Mouse (Mus musculus) hindbrain, embryonic 11.5 days (tissue): ENCODE measurements around the gene Zfhx2. TPM values are rescaled to one million over a fixed set of nuclear protein-coding genes. Genes with fewer than 3 reads are reported as not detected.
"Not testable (repeated sequence)": the region's sequence is repeated elsewhere in the genome, so short reads cannot be mapped to it uniquely, and the experiment has no call there.

Experiments
- ATAC-seq: fragments of 200-750 bp; cut with Nextera tagmentation; 2 replicates; pipeline ENCODE4 v1.8.0; 2017; ENCODE audit warnings: mild to moderate bottlenecking, moderate TSS enrichment, moderate library complexity; ENCODE audit not compliant: low FRiP score
- DNase-seq: peaks from one replicate; pipeline ENCODE4 v3.0.0-alpha.2; 2015; ENCODE audit warnings: low spot score
- H3K27ac ChIP-seq: fragments of 300-500 bp; sonication (generic); 2 replicates; pipeline ENCODE4 v1.5.1; 2014; ENCODE audit warnings: mild to moderate bottlenecking, low read depth, low read length
- H3K27me3 ChIP-seq: fragments of 300-500 bp; sonication (generic); 2 replicates; pipeline ENCODE4 v1.6.1; 2014; ENCODE audit warnings: mild to moderate bottlenecking, low read length, moderate library complexity, mixed read lengths; ENCODE audit not compliant: control insufficient read depth, insufficient read depth
- H3K36me3 ChIP-seq: fragments of 300-500 bp; sonication (generic); 2 replicates; pipeline ENCODE4 v1.6.1; 2014; ENCODE audit warnings: mild to moderate bottlenecking, low read length, moderate library complexity, mixed read lengths; ENCODE audit not compliant: control insufficient read depth, insufficient read depth
- H3K4me1 ChIP-seq: fragments of 300-500 bp; sonication (generic); replicated peaks from 2 replicates; pipeline ENCODE4 v1.6.1; 2014; ENCODE audit warnings: low read length, mixed read lengths; ENCODE audit not compliant: control insufficient read depth, insufficient read depth
- H3K4me2 ChIP-seq: fragments of 300-500 bp; sonication (generic); replicated peaks from 2 replicates; pipeline ENCODE4 v1.6.1; 2014; ENCODE audit warnings: mild to moderate bottlenecking, low read depth, low read length
- H3K4me3 ChIP-seq: fragments of 300-500 bp; sonication (generic); 2 replicates; pipeline ENCODE4 v1.5.1; 2014; ENCODE audit warnings: low read depth, low read length
- H3K9ac ChIP-seq: fragments of 300-500 bp; sonication (generic); 2 replicates; pipeline ENCODE4 v1.6.1; 2014; ENCODE audit warnings: low read depth, low read length
- H3K9me3 ChIP-seq: fragments of 300-500 bp; sonication (generic); 2 replicates; pipeline ENCODE4 v1.6.1; 2016; ENCODE audit warnings: low read length; ENCODE audit not compliant: control insufficient read depth
- WGBS: fragments of 180-500 bp; shearing (Covaris S2); extraction: QIAGEN DNeasy Blood & Tissue Kit; methylation state at CpG from one replicate; pipeline ENCODE4 v1.1.7; 2014; 5-methylcytosine and 5-hydroxymethylcytosine counted together
- polyA plus RNA-seq: library from polyadenylated mRNA; unstranded; fragments of >200 nt; fragmentation: Nextera tagmentation; extraction: Ambion mirVana; gene quantifications from 2 replicates; pipeline ENCODE4 v1.2.1, GENCODE M21; 2014

The Zfhx2 gene
- polyA plus RNA-seq, 1 experiment from 2014 or later, result 20.8 TPM

DNA sequence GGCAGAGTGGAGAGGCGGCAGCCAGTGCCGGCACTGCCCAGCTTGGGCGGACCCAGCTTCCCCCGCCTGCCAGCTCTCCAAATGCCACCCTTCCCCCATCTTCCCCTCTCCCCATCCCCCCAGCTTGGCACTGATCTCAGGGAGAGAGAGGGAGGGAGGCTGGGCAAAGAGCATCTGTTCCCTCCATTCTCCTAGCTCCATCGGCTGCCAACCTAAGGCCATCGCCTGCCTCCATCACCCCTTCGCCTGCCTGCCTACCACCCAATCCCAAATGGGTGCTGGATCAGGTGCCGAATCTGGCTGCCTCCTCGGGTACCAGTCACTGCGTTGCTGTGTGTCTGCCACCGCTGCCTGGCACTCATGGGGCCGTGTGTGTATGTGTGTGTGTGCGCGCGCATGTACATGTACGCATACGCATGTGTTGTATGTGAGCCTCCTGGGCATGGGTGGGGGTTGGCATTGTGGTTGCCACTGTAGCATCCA lies 38.4 kb downstream of the Zfhx2 start:
- H3K4me2 ChIP-seq, result no peak overlapping the region
- ATAC-seq, result no peak

GRCm38 (mm10) chr14:55053050-55053449 lies 39.1 kb downstream of the Zfhx2 start:
- Histone ChIP-seq H3K36me3 (no peaks in the 10 kb centered on the region), H3K4me1 (no peaks in the 10 kb centered on the region), H3K27me3 (no peaks in the 10 kb centered on the region), H3K27ac (no peak overlapping the region), H3K4me3 (no peak overlapping the region), H3K9me3 (no peaks in the 10 kb centered on the region), H3K9ac (no peak overlapping the region), H3K4me2 (no peak overlapping the region)
- no peak for DNase-seq
- 82% methylated on average over 4 of the region's 4 CpGs for WGBS
- no peak for ATAC-seq

More for the DNA sequence above, 38.4 kb downstream of the Zfhx2 start:
- Histone ChIP-seq H3K27me3 (no peaks in the 10 kb centered on the region), H3K27ac (no peak overlapping the region), H3K9ac (no peak overlapping the region), H3K36me3 (no peaks in the 10 kb centered on the region), H3K4me1 (no peaks in the 10 kb centered on the region), H3K4me3 (no peak overlapping the region), H3K9me3 (no peaks in the 10 kb centered on the region)
- no peak for DNase-seq
- 90% methylated on average over 13 of the region's 17 CpGs for WGBS

GRCm38 (mm10) chr14:55052496-55052895 lies 39.6 kb downstream of the Zfhx2 start:
- Histone ChIP-seq H3K27ac (no peak overlapping the region), H3K27me3 (no peaks in the 10 kb centered on the region), H3K4me1 (no peaks in the 10 kb centered on the region), H3K9me3 (no peaks in the 10 kb centered on the region), H3K4me2 (no peak overlapping the region), H3K4me3 (no peak overlapping the region), H3K36me3 (no peaks in the 10 kb centered on the region), H3K9ac (no peak overlapping the region)
- no peak for DNase-seq
- WGBS, result 84% methylated on average over 9 of the region's 9 CpGs
- ATAC-seq, result no peak

DNA sequence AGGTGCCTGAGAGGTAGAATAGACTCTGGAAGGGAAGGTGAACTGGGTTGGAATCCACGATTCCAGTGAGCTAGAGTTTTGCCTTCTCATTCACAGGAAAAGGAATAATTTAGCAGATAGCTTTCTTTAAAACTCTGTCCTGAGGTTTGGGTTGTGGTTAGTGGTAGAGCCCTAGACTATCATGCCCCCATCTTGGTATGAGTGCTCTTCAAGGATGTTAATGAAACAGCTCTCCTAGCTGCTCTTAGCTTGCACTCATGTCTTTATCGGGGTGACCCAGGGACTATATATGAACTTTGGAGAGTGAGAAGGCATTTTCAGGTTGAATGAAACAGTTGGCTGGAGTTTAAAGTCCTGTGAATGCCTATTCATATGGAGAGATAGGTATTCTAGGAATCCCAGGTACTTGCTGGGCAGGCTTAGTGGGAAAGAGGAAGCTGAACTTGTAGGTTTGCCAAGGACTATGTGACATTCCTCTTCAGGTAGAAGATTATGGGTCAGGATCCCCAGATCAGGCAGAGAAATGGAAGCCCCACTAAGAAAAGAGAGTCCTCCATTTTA lies 44.1 kb downstream of the Zfhx2 start:
- WGBS, result 83% methylated on average over 2 of the region's 2 CpGs
- H3K9me3 ChIP-seq, result no peaks in the 10 kb centered on the region
- H3K4me3 ChIP-seq, result no peak overlapping the region
- H3K27me3 ChIP-seq, result no peaks in the 10 kb centered on the region
- H3K27ac ChIP-seq, result no peak overlapping the region
- no peak overlapping the region for H3K9ac ChIP-seq
- no peaks in the 10 kb centered on the region for H3K4me1 ChIP-seq
- ATAC-seq (no peak), DNase-seq (no peak)
- H3K36me3 ChIP-seq, result no peaks in the 10 kb centered on the region
- H3K4me2 ChIP-seq, result no peak overlapping the region

GRCm38 (mm10) chr14:55043694-55044093 lies 48.4 kb downstream of the Zfhx2 start:
- not testable (repeated sequence) for H3K4me1 ChIP-seq, H3K9ac ChIP-seq, H3K4me2 ChIP-seq, H3K36me3 ChIP-seq, H3K27me3 ChIP-seq, H3K27ac ChIP-seq, H3K4me3 ChIP-seq, H3K9me3 ChIP-seq, DNase-seq, ATAC-seq
- no CpG with 5 or more reads among the region's 2 CpGs for WGBS

- H3K9ac ChIP-seq, result 0 out of 2 replicates have a peak overlapping the region, but pooled peaks have one; percentile 11
- no peak for DNase-seq
- no peaks in the 10 kb centered on the region for H3K27me3 ChIP-seq
- H3K4me1 ChIP-seq, result peaks cover 2% of the 10 kb centered on the region; the same call in 1 of the 2 replicates
- no peak overlapping the region for H3K27ac ChIP-seq
- no peaks in the 10 kb centered on the region for H3K36me3 ChIP-seq
- no peaks in the 10 kb centered on the region for H3K9me3 ChIP-seq
- ATAC-seq, result no peak
- no peak overlapping the region for H3K4me3 ChIP-seq
- 40% methylated on average over 19 of the region's 19 CpGs for WGBS
- no peak overlapping the region; the same call in 1 of the 2 replicates for H3K4me2 ChIP-seq
These were observed 59.4 kb downstream of the Zfhx2 start for GRCm38 (mm10) chr14:55032695-55033225.

DNA sequence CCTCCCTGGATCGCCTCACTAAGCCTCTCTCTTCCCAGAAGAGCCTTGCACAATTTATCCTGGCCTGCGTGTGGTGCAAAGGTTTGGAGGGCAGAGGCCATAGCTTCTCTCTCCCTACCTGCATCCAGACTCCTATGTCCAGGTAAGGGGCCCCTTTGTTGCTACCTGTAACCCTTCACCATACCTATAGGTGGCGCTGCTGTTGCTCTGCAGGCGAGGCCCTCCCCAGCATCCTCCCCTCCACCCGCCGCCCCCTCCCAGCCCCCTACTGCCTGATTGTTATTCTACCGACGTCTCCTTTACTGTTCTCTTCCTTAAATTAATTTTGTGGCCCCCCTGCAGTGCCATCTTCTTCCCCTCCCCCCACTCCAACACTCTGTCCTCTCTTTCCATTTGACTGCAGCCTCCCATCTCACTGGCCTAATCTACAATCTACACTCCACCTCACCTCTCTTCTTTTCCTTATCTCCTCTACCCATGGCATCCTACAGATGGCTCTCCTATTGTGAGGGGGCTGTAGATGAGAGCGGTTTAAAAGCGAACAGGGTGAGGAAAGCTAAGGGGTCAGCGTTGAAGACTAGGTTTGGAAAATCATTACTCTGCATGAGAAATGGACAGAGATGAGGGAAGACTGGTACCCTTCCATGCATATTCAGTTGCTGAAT lies 63.0 kb downstream of the Zfhx2 start:
- peak overlapping the region; percentile 86 for H3K27ac ChIP-seq
- DNase-seq (peak; percentile 61), ATAC-seq (peak; percentile 55)
- no peaks in the 10 kb centered on the region for H3K36me3 ChIP-seq
- peaks cover 2% of the 10 kb centered on the region; the same call in 1 of the 2 replicates for H3K4me1 ChIP-seq
- peak overlapping the region; percentile 32 for H3K4me2 ChIP-seq
- WGBS, result 5% methylated on average over 11 of the region's 11 CpGs
- no peak overlapping the region for H3K9ac ChIP-seq
- H3K27me3 ChIP-seq, result no peaks in the 10 kb centered on the region
- no peaks in the 10 kb centered on the region for H3K9me3 ChIP-seq
- no peak overlapping the region for H3K4me3 ChIP-seq

- peak; percentile 89 for ATAC-seq
- no peak overlapping the region for H3K4me3 ChIP-seq
- H3K4me1 ChIP-seq, result peaks cover 2% of the 10 kb centered on the region; the same call in 1 of the 2 replicates
These were observed 63.7 kb downstream of the Zfhx2 start for GRCm38 (mm10) chr14:55028333-55028835.

More at GRCm38 (mm10) chr14:55028333-55028835, 63.7 kb downstream of the Zfhx2 start:
- Histone ChIP-seq H3K27ac (peak overlapping the region; percentile 86), H3K27me3 (no peaks in the 10 kb centered on the region), H3K9ac (0 out of 2 replicates have a peak overlapping the region, but pooled peaks have one; percentile 20), H3K4me2 (peak overlapping the region; percentile 32), H3K9me3 (no peaks in the 10 kb centered on the region), H3K36me3 (no peaks in the 10 kb centered on the region)
- DNase-seq, result peak; percentile 78
- WGBS, result 21% methylated on average over 5 of the region's 5 CpGs
